Mouse (Mus musculus) leukemia stem cell, adult 10-12 weeks (primary cell): Measurements from ENCODE around the gene Sh3d21. TPM values are rescaled to one million over a fixed set of nuclear protein-coding genes. Genes with fewer than 3 reads are reported as not detected.

ENCODE experiments used
- polyA plus RNA-seq: library from polyadenylated mRNA; stranded (reverse); fragments of >175 nt; gene quantifications from 2 replicates; pipeline ENCODE4 v1.2.3, GENCODE M21; 2012; ENCODE audit warnings: low replicate concordance

Gene Sh3d21
- polyA plus RNA-seq = 0.33 TPM in 1 of 2 replicates, not detected in the other

GRCm38 (mm10) chr4:126163067-126163659 lies at the start of gene Sh3d21:
TSS of gene Sh3d21 (minus strand) at chr4:126163491.

GRCm38 (mm10) chr4:126202303-126203181 lies 39.3 kb upstream of the Sh3d21 start, which contains the start of gene Thrap3:
TSS of gene Thrap3 (minus strand) at chr4:126202760.

DNA sequence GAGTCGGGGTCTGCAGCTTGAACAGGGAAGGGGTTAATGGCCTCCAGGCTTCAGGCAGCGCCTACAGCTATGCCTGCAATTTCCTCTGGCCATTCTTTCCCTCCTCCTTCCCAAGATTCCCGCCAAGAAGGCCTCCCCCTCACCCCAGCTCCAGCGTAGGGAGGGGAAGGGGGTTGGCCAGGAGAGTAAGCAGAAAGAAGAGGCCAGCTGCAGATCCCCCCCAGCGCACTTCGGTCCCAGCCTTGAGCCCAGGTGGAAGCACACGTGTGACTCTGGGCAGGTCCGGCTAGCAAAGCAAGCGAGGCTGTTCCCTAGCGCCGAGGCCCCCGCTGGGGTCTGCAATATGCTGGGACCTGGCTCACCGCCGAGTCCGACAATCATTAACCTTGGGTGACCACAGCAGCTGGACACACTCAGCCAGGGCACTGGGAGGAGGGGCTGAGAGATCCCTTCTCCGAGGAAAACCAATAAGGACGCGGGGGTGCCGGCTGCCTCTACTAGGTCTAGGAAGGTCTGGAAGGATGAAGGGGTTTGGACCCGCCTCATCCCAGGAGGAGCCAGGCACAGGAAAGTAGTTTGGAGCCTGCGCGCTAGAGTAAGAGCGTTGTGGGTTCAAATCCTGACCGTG lies 15.6 kb downstream of the Sh3d21 start, which contains the start of gene Eva1b:
Eva1b (plus strand) TSS at position 212 of the 628 bp plus-strand sequence.

GRCm38 (mm10) chr4:126103590-126104068 lies 59.7 kb downstream of the Sh3d21 start, which contains the start of gene Stk40:
TSS of gene Stk40 (plus strand) at chr4:126103957.

Other genes with a start within 250 kb of the Sh3d21 start
- 13.5 and 60.6 TPM in 2 replicates for gene Csf3r, start 138.9 kb downstream of the Sh3d21 start, polyA plus RNA-seq
- 155 and 182 TPM in 2 replicates for gene Mrps15, start 116.6 kb downstream of the Sh3d21 start, polyA plus RNA-seq
- gene Oscp1, start 104.9 kb downstream of the Sh3d21 start, polyA plus RNA-seq = 0.92 TPM in 1 of 2 replicates, not detected in the other
- 2.6 and 8.6 TPM in 2 replicates for gene Lsm10, start 66.9 kb downstream of the Sh3d21 start, polyA plus RNA-seq
- gene Stk40, start 59.5 kb downstream of the Sh3d21 start, polyA plus RNA-seq = 69.8 and 110 TPM in 2 replicates
- gene Eva1b, start 15.7 kb downstream of the Sh3d21 start, polyA plus RNA-seq = 8.7 and 14.3 TPM in 2 replicates
- gene Thrap3, start 39.3 kb upstream of the Sh3d21 start, polyA plus RNA-seq = 97.4 and 151 TPM in 2 replicates
- 78.1 and 183 TPM in 2 replicates for gene Map7d1, start 92.9 kb upstream of the Sh3d21 start, polyA plus RNA-seq
- 15.2 and 15.3 TPM in 2 replicates for gene Trappc3, start 98.8 kb upstream of the Sh3d21 start, polyA plus RNA-seq
- gene Col8a2, start 123.3 kb upstream of the Sh3d21 start, polyA plus RNA-seq = 0.09 and 0.26 TPM in 2 replicates
- gene Adprhl2, start 158.2 kb upstream of the Sh3d21 start, polyA plus RNA-seq = 37.0 and 51.8 TPM in 2 replicates
- not detected in 2 replicates for gene Tekt2, start 162.2 kb upstream of the Sh3d21 start, polyA plus RNA-seq